Mouse (Mus musculus) thymus, postnatal 25 days (tissue): ENCODE results near the gene Upb1.
A peak's percentile ranks its signal among the peaks of the same experiment; 100 is the strongest.
"Not testable (repeated sequence)": the region's sequence is repeated elsewhere in the genome, so short reads cannot be mapped to it uniquely, and the experiment has no call there.

ENCODE experiments used
- DNase-seq: peaks from one replicate; pipeline ENCODE4 v3.0.0; 2022

The Upb1 gene

DNA sequence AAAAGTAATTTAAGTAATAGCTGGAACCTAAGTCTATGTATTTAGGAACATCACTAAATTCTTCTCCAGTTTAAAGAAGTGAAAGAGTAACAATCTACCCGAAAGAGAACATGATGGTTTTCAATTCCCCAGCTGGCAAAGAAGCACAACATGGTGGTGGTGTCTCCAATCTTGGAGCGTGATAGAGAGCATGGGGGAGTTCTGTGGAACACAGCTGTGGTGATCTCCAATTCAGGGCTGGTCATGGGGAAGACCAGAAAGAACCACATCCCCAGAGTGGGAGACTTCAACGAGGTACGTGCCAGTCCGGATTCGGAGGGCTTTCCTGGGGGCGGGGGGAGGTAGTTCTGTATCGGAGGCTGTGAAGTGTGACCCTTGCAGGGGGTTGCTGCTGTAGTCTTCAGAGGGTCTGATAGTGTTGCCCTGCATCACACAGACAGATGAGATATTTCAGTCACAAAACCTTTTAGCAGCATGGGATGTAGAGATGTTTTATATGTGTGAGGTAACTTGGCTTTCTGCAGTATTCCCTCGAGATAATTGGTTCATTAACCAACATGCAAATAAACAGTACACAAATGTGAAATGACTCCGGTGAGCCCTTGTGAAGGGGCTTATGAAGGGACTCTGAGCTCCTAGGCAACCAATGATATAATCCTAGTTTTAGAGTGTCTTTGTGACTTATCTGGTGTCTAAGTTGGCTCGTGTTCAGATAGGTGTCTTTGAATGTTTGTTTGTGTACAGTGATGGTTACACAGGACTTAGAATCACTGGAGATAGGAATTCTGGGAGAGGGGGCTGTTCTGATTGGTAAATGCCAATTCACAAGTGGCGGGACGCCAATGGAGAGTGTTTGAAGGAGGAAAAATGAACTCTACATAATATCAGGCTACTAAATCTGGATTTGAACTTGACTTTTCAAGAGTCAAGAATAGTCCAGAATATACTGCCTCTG is 27.4 kb downstream of the Upb1 start:
- DNase-seq: no peak

DNA sequence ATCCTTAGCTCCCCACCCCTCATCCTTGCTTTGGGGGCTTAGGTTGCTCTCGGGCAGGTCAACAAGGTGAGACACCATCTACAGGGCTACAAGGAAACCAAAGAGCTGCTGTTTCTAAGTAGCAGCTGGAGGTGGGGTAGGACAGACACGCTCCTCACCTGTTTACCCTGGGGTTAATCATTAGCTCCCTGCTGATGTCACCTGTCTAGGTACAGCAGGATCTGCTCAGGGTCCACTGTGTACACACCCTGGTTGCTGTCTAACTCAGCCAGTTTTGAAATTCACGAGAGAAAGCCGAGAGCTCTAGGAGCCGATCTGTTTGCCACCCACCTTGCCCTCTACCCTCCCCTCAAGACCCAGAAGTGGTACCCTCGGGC is 28.1 kb downstream of the Upb1 start:
- no peak for DNase-seq

DNA sequence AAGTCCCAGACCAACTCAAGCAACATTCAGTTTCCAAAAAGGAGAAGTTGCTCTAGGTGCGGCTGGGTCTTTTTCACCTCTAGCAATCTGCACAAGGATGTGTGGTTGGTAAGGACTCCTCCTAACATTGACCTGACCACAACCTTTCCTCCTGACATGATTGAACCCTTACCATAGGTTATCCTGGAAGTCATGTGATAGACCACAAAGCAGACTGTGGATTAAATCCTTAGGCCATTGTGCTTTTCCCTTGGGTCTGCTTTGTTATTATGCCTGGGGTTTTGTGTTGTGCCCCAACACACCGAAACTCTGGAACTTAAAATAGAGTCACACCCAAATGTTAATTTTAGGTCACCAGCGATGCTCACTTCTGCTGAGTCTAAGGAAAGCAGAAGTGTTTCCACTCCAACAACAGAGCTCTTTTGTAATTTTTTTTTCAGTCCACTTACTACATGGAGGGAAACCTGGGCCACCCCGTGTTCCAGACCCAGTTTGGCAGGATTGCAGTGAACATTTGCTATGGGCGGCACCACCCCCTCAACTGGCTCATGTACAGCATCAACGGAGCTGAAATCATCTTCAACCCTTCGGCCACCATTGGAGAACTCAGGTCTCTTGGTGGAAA is 28.7 kb downstream of the Upb1 start:
- DNase-seq: no peak

DNA sequence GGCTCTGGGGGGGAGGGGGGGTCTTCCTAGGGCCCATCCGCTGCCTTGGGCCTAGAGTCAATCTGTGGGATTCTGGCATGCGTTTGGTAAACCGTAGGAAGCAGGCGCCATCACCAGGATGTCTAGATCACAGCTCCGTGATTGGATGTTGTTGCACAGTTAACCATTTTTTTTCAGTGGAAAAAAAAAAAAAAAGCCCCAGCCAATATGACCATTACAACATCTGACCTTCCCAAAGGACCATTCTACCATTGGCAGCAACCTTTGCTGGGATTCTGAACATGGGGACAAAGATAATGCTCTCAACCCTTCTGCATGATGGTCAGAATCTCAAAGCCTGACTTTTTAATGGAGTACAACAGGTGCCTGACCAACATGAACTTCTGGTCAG is 29.2 kb downstream of the Upb1 start:
- DNase-seq: no peak

DNA sequence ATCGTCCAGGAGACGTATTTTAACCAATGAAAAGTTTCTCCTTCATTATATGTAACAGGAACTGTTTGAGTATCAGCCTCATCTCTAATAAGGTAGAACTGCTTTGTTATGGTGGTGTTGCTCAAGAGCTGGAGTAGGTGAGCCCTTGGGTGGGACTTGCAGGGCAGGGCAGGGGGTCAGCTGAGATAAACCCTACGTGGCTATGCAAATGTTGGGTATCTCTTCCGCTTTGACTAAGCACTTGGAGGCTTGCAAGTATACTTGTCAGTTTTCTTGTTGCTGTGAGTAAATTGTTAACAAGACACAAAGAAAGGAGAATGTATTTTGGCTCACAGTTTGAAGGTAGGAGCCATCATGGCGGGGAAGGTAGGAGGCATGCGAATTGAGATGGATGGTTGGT is 29.7 kb downstream of the Upb1 start:
- no peak for DNase-seq

DNA sequence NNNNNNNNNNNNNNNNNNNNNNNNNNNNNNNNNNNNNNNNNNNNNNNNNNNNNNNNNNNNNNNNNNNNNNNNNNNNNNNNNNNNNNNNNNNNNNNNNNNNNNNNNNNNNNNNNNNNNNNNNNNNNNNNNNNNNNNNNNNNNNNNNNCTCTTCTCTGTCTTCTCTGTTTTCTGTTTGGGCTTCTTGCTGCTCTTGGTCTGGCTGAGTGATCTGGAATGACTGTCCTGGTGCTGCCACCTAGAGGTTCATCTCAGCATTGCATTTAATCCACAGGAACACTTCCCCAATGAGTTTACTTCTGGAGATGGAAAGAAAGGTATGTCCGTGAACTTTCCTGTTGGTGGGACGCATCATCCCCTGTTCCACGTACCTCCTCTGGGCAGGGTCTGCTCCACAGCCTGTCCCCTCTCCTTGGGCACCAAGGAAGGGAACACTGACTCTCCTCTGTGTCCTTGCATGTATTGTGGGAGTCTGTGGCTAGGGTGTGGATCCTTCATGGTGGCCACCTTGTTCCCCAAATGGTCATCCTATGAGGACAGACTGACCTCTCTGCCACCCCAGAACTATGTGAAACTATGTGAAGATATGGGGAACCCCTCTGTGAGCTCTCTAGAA is 35.8 kb downstream of the Upb1 start:
- peak; percentile 79 for DNase-seq

DNA sequence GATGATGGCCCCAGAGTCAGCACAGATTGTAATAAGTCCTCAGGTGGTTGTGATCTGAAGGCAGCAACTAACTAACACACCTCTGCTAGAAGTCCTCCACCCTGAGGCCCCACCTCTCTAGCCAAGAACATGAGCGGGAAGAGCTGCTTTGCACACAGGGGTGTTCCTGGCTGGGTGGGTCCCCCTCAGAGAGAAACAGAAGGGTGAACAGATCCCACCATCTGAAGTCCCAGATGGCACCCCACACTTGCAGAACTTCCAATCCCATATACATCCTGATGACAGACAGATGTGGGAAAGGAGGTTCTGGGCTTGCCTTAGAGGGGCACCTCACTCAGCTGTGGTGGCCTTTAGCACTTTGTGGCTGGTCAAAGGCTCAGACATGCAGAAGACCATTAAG is 36.4 kb downstream of the Upb1 start:
- no peak for DNase-seq

DNA sequence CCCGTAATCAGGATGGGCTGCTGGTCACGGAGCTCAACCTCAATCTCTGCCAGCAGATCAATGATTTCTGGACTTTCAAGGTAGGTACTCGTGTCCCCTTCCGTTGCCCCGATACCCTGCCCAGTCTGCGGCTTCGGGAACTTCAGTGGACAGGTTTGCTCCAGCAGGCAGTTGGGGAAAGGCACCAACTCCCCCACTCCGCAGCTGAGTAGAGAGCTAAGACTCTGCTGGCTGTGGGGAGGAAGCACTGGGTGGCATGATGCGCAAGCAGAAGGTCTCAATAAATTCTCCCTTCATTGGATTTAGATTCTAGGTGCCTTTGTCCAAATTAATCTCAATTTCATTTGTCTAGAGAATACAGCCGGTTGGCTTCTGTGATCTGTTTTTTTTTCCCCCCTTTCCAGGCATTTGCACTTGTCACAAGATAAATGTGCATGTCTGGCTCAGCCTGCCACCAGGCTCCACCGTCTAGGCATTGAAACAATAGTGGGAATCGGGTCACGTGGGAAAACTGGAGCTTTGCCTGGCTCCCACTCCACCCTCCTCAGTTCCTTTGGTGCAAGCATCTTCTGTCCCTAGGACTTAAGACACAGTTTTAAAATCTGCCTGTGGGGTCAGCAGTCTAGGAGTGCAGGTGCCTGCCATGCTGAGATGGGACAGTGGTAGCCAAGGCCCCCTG is 37.4 kb downstream of the Upb1 start:
- DNase-seq: no peak

DNA sequence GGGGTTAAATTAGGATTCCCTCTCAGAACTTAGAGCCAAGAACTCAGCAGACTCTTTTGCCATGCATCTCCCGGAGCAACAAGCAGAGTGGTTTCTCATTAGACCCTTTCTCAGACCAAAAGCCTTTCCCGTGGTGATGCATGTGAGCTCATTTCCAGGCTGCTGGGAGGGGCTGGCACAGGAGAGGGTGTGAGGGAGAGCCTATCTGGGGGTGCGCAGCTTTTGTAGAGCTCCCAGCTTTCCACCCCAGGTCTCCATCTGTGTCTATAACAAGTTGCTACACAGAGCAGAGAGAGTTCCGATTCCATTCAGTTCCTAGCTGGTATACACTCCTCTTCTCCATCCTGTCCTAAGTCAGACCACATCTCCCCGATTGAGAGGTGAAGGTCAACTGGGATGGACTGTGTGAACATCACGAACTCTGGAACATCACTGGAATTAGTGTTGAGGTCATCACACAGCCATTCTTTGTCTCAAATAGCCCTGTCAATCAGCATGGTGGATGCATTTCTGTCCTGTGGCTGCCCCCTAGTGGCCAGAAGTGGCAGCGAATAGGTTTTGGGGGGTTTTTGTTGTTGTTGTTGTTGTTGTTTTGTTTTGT is 38.4 kb downstream of the Upb1 start:
- peak; percentile 48 for DNase-seq

DNA sequence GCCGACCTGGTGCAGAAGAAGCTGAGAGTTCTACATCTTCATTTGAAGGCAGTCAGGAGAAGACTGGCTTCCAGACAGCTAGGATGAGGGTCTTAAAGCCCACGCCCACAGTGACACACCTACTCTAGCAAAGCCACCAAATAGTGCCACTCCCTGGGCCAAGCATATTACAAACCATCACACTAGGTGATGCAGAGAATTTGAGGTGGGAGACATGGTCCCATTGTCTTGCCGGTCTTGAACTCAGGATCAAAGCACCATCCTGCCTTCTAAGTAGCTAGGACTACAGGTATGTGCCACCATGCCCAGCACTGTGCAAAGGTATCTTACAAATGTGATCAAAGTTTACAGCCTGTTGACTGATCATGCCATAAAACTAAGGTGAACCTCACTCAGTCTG is 39.8 kb downstream of the Upb1 start:
- DNase-seq: no peak

DNA sequence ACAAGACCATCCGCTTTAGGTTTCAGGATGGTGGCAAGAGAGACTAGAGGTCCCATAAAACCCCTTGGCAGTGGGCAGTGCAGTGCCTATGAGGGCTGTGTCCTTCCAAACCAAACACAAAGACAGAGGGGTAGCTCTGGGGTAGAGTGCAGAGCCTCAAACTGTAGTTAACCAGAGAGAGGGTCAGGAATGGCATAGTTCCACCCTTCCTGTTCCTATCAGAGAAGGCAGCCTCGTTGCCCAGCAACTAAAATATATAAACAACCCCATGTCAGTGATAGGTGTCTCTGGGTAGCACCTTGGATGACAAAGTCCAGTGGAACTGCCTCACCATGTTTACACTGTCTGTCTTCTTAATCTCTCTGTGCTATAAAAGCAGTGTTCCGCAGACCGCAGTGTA is 40.9 kb downstream of the Upb1 start:
- DNase-seq: no peak

DNA sequence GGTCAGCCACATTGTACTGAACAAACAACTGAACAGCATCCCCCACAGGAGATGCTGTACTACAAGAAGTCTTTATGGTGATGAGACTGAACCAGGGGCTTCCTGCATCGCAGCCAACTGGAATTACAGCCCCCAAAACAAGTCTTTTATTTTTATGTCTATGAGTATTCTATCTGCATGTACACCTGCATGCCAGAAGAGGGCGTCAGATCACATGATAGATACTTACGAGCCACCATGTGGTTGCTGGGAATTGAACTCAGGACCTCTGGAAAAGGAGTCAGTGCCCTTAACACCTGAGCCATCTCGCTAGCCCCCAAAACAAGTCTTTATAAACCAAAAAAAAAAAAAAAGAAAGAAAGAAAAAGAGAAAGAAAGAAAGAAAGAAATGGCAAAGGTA is 42.1 kb downstream of the Upb1 start:
- no peak for DNase-seq

DNA sequence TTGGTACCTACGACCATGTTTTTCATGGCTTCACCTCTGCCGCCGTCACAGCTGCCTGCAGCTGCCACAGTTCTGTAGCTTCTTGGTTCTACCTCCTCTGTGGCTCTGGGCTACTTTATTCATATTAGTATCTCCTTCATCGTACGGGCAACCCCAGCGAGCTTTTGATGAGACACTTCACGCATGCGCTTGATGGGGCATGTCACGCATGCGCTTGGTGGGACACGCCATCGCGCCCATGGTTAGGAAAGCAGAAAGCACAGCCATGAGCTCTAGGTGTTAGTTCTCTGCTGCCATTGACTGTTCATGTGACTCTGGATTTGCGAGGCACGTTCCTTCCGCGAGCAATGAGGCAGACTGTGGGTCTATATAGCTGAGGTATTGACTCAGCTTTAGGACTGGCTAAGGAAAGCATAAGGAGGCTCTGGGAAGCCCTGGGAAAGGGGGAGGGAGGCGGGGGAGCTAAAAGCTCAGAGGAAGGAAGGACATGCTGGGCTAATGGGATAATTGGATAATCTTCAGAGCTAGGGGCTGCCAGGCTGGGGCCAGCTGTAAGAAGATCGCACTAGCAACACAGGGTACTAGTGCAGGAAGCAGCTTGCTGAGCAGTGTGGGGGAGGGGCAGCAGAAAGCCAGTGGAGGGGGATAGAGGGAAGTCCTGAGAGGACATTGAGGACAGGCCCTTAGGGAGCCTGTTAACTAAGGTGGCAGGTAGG is 43.4 kb downstream of the Upb1 start:
- no peak for DNase-seq

DNA sequence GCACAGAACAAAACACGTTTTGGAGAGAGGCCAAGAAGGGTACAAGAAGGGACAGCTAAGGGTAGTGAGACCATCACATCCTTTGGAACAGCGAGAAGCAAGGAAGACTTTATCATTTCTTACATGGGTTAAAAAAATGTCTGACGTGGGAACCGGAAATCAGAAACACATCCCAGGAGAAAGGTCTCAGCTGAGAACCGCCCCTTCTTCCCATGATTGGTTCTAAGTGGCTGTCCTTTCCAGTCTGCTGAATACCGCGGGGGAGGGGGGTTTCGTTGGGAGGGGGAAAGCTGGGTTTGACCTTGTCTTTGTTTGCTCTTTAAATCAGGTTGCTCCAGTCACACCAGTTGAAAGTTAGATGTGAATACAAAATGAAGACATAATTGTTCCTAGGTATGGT is 44.1 kb downstream of the Upb1 start:
- DNase-seq: no peak

DNA sequence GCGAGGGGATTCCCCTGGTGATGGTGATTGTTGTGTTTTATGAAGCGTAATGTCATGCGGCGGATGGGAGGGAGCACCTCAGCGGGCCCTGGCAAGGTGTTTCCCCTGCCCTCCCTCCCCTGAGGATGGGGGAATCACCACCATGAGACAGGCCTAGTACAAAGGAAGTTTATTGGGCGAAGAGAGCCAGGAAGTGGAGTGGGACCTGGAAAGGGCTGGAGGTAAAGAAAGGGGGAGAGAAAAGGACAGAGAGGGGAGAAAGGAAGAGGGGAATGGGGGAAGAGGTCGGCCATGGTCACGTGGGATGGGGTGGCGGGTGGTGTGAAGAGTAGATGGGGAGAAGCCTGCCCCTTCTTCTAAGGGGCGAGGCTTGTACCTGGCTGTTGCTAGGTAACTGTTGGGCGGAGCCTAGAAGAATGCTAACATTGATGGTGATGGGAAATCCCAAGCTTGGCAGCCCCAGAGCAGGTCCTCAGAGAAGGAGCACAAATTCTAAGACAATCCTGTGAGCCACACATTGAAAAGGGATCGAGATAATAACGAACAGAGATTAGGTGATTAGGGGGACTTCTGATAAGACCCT is 45.7 kb downstream of the Upb1 start:
- DNase-seq: peak; percentile 18

DNA sequence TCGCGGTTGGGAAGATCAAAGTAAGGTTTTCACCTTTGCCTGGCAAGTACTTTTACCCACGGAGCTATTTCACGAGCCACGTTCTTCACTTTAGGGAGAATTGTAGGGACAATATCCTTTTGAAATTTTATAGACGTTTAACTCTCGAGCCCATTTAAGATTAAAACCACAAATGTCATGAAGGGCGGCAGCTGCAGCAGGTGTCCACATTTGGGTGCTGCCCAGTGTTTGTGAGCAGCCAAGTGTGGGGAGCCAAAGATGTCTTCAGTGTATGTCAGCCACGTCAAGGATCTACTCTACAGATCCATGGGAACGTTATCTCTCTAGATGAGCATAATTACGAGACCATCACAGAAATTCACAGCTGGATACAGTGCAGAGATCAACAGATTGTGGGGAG is 46.6 kb downstream of the Upb1 start:
- DNase-seq: no peak

DNA sequence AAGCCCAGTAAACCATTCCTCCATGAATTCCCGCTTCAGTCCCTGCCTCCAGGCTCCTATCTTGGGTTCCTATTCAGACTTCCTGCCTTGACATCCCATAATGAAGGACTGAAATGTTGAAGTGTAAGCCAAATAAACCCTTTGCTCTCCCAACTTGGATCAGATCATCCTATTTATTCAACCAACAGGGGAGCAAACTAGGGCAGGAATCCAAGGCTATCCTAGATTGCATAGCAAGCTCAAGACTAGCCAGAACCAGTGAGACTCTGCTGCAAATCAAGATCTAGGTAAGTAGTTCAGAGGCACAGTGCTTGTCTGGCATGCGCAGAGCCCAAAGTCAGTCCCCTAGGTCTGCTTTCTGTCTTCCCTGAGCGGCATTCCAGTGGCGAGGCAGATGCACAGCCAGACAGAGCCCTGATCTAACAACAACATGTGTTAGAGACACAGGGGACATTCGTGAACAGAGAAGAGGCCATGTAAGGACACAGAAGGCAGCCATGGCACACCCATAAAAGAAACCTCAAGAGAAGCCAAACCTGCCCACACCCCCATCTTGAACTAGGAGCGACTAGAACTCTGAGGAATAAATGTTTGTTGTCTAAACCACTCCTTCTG is 48.0 kb downstream of the Upb1 start:
- no peak for DNase-seq

DNA sequence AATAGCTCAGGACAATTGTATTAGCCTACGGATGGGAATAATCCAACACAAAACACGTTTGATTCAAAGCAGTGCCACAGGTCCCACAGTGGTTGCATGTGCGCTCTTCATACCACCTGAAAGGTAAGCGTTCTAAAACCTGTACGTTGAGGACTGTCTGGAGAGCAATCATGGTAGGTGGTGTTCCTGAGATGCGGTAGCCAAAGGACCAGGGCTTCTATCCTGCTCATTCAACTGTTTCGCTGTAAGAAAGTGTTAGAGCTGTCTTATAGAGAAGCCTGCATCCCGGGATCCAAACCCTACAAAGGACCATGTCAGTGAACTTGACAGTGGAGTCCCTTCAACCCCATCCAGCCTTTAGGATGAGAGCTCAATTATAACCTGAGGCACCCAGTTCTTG is 49.4 kb downstream of the Upb1 start:
- DNase-seq: no peak

DNA sequence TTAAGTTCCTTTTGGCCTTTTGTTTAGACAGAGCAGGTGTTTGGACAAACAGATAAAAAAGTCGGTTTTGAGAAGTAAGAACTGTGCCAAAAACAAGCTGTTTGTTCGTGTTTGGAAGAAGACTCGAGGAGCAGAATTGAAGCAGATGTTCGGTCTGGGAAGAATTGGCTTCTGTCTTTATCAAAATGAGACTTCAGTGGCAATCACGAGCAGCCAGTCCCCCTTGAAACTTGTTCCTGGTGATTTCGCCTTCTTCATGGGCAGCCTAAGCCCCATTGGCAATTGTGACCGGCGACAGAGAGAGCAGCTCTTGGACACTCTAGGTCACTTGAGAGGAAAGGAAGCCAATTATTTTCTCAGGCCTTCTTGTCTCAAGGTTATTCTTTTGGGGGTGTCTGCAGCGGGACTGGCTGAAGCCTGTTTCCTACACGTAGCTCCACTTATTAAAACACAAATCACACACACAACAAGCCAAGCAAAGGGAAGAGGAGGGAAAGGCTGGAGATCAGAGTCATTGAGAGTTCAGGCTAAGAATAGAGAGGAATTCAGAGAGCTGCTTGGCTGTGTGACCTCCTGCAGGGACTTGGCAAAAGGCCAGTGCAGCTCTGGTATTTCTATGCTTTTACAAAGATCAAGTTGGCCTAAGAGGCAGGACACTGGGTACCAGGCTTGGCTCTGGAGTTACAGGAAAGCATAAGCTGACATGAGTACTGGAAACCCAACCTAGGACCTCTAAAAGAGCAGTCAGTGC is 50.3 kb downstream of the Upb1 start:
- DNase-seq: no peak

DNA sequence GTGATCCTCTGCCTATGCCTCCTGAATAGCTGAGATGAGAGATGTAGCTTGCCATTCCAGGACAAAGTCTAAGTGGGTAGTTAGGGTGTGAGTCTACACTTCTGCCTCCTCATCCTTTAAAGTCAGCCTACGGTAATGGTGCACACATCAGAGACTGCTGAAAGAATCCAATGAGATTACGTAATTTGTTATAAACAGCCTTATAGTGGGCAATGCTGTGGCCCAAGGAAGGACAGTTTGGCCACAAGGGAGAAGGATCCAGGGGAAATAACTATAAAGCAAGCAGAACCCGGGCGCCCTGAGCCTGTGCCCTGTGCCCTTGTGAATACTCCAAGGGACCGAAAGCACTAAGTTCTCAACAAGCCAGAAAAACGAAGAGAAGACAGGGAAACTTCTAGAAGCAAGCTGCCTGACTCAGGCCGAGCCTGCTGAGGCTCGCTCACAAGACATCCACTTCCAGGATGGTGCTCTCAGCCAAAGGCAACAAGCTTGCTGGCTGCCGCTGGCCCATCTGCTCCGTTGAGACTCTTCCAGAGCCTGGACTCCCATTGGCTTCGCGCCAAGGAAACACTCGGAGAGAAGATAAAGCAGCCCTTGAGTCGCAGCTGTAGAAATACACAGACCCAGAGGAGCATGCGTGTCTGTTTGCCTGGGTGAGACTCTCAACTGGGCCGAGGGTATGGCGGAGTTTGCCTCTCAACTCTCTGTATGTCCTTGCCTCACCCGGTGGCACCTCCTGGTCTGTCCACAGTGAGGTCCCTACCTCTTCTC is 55.3 kb downstream of the Upb1 start:
- not testable (repeated sequence) for DNase-seq
